Mouse (Mus musculus): ENCODE data around the gene Krt4.

Krt4 gene

DNA sequence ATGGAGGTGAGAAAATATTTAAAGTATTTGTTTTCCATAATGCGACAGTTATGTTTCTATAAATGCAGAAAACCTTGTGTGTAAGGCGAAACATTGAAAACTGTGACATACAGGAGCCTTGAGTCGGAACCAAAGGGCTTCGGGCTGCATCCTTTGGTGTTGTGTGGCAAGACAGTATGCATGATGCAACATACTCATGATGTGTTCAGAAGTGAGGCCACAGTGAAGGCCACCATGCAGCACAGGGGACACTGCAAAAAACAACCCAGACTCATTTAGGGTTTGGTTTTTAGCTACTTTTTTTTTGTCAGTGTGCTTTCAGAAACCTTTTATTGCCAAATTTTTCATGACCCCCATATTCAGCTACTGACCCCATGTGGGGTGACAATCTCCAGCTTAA is 29.3 kb downstream of the Krt4 start:
- in situ Hi-C loops (cut with MseI, MboI) = no loop called here

DNA sequence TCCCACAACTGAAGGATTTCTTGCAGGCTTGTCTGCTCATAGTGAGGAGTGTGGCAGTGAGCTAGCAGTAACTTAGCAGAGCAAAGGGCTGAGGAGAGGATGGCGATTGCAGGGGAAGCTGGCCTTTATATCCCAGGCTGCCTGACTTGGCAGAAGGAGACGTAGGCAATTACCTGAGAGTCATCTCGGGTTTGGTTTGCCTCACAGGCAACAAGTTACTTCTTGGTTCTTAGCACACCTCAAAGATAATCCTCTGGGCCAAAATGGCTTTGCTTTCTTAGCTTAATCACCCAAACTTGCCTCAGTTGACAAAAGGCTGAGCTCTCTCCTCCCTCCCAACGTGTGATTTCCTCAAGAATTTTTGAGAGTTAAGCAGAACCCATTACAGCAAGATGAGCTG is 31.7 kb downstream of the Krt4 start, which contains the start of gene Krt76:
Gene Krt76 (minus strand): TSS at position 101 of the 400 bp plus-strand sequence.
- in situ Hi-C loops (cut with MseI, MboI) = no loop called here

DNA sequence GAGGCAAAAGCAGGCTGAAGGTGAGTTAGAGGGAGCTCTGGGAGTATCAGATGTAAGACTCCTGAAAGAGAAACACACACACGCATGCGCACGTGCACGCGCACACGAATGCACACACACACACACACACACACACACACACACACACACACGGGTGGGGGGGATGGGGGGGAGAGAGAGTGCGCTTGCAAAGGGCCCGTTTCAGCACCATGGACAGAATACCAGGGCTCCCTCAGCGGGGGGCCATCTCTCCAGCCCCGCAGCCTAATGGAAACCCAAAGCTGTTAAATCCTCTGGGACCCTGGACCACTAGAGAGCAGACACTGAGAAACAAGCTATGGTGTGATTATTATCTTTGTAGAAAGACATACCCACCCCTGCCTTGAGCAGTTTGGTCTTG is 44.8 kb downstream of the Krt4 start:
- in situ Hi-C loops (cut with MseI, MboI) = no loop called here

DNA sequence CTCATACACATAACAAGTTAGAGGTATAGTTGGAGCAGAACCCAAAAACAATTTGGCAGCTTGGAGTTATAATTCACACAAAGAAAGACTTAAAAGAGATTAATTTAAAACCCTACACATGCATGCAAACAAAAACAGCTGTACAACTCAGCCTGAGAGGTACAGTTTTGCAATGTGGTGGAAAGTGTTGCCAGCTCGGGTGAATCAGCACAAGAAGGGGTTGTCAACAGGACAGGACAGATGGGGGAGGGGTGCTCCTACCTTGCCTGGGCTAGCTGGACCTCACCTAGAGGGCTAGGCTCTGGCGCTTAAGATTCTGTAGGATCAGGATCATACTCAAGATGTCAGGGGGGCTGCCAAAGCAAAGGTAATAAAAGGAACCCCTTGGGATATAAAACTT is 46.5 kb downstream of the Krt4 start:
- in situ Hi-C loops (cut with MseI, MboI) = no loop called here

DNA sequence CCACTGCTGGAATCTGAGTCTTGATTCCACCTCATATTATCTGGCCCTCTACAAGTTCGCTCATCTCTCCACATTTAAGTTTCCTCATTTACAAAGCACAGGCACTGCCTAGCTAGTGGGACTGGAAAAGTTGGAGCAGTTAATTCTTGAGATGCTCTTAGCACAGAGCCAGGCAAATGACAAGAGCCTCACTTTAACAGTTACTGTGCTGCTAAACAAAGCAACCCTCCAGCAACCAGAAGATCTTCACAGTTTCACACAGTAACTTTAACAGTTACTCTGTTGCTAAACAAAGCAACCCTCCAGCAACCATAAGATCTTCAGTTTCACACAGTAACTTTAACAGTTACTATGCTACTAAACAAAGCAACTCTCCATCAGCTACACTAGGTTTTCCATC is 50.2 kb downstream of the Krt4 start:
- in situ Hi-C loops (cut with MseI, MboI) = no loop called here

DNA sequence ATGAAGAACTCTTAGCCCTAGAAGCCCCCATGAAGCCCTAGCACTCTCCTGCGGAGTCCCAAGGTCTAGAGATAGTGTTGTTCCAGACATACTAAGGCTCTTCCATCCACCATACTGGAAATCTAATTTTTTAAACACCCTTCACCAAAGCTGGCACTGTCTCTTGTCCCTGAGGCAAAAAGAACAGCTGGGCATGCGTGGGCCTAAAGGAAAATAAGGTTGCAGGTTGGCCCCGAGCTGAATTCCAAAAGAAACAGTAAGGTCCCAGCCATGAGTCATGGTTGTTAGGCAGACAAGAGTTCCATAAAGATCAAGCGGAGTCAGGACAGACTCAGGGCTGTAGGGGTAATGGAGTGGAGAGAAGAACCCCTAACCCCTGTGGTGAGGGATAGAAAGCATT is 51.3 kb downstream of the Krt4 start:
- in situ Hi-C loops (cut with MseI, MboI) = no loop called here

DNA sequence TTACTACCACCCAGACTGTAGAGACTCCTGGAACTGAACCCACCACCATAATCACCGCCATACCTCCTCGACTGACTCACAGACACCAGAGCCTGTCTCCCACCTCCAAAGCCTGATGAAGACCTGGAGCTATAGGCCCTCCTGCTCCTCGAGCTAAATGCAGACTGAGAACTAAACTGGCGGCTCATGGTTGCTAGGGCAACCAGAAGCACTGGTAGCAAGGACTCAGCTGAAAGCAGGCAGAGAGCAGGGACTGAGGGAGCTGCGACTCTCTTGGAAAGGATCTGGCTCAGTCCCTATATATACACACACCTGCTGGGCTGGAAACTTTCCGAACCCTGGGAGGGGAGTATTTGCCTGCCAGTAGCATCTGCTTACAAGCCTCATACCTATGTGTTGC is 55.1 kb downstream of the Krt4 start, which contains the start of gene Krt77:
Gene Krt77 (minus strand): TSS at position 275 of the 400 bp plus-strand sequence.
- in situ Hi-C loops (cut with MseI, MboI) = no loop called here

All from mouse trophoblast stem cell (cell line).